Mouse (Mus musculus): Measurements from ENCODE around the gene Arhgap27.
"Not testable (repeated sequence)": the region's sequence is repeated elsewhere in the genome, so short reads cannot be mapped to it uniquely, and the experiment has no call there.

The Arhgap27 gene

GRCm38 (mm10) chr11:103335561-103335960, 27.9 kb downstream of the Arhgap27 start:
- no peak for DNase-seq (ENCODE audit: extremely low read depth, insufficient read length, low spot score)

GRCm38 (mm10) chr11:103334925-103335324, 28.6 kb downstream of the Arhgap27 start:
- DNase-seq (ENCODE audit: extremely low read depth, insufficient read length, low spot score), result no peak

DNA sequence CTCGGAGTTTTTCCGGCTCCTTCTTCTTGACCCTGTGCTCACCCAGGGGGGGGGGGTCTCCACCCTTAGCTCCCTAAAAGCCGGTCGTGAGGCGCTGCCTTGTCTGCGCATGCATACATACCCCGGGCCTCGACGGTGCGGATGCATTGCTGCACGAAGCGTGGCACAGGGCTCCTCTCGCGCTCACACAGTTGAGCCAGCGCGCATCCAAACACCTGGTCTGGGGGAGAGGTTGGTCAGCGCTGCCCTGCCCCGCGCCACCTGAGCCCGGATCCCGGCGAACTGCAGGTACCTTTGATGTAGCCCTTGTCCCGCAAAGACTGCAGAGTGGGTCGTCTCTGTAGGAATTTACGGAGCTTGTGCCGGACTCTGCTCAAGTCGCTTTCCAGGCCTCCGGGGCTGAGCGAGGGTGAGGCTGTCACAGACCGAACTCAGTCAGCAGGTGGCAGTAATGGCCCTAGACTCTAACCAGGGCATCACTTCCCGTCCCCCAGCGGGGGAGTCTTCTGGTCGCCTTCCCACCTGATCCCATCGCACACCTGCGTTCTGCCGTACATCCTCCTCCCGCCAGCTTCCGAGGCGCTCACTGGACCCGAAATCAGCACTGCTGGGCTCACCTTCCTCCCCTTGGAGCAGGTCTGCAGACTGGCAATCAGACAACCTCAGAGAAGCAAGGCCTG, 29.6 kb downstream of the Arhgap27 start:
- DNase-seq (ENCODE audit: extremely low read depth, insufficient read length, low spot score), result peak; percentile 52

DNA sequence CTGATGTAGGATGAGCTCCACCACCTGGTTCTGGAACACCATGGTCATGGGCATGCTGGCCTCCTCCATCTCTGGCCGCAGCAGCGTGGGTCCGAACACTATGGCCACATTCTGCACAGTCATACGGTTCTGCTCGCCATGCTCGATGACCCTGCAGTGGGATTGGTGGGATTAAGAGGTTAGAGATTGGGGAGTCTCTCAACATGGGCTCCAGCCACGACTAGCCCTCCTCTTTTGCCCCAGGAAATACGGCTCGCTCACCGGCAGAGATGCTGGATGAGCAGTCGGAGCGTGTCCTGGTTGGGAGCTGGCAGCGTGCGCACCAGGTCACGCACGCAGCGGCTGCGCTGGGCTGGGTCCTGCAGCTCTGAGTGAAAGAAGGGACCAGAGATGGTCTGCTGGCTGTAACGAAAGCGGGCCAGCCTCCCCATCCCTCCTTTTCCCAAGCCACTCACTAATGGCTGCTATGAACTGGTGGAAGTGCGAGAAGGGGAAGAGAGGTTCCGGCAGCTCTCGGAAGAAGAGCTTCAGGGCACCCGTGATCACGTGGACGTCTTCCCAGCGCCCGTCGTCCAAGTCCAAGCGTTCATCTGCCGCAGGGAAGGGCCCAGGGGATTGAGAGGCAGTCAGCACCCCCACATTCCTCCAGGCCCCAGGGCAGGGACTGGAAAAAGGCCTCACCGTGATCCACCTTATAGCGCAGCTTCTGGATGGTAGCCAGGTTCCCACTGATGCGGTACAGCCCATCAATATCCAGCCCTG, 30.4 kb downstream of the Arhgap27 start:
- DNase-seq (ENCODE audit: extremely low read depth, insufficient read length, low spot score), result no peak

DNA sequence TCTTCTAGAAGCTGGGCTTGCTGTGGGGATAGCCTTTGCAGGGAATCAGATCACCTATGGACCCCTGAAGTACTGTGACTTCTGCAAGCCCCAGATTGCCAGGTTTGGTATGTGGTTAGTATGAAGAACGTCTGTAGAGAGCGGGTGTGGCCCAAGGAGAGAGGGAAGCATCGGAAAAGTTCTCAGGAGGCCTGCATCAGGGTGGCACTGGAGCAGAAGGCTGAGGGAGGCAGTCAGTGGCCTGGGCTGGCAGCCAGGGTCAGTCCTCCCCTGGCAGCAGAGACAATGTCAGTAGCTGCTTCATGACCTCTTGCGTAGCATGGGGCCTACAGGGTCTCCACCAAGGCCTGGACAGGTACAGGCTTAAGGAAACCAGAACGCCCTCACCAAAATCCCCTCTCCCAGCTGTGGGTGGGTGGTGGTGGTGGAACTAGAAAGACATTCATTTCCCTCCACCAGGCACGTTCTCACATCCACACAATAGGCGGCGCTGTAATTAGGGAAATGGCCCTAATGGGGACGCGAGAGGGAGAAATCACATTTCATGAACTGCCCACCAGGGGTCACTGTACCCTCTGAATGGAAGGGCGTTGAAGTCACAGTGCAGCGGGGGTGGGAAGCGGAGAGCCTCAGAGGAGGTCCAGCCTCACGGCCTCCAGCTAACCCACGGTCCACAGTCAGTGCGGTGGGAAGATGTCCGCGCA, 31.2 kb downstream of the Arhgap27 start:
- peak; percentile 56 for DNase-seq (ENCODE audit: extremely low read depth, insufficient read length, low spot score)

GRCm38 (mm10) chr11:103331502-103332185, 31.8 kb downstream of the Arhgap27 start:
- DNase-seq (ENCODE audit: extremely low read depth, insufficient read length, low spot score), result no peak

DNA sequence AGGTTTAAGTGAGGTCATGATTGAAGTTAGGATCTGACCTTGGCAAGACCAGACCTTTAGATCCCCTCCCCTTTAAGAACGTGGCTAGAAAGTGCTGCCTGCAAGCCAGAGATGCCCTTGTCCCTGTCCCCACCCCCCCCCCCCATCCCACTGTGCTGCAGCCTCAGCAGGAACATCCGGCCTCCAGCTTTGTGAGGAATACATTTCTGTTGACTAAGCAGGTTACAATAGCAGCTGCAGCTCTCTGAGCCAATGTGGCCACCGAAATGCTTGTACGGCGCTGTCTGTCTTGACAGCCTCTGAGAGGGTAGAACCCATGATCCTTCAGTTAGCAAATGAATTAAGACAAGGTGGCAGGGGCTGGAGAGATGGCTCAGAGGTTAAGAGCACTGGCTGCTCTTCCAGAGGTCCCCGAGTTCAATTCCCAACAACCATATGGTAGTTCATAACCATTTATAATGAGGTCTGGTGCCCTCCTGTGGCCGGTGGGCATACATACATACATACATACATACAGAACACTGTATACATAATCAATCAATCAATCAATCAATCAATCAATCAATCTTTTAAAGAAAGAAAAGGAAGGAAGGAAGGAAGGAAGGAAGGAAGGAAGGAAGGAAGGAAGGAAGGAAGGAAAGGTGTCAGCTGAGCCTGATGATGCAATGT, 32.7 kb downstream of the Arhgap27 start:
- DNase-seq (ENCODE audit: extremely low read depth, insufficient read length, low spot score), result no peak

- no peak for DNase-seq (ENCODE audit: extremely low read depth, insufficient read length, low spot score)
These were observed 36.5 kb downstream of the Arhgap27 start for GRCm38 (mm10) chr11:103326950-103327349.

- DNase-seq (ENCODE audit: extremely low read depth, insufficient read length, low spot score), result peak; percentile 42
These were observed 38.3 kb downstream of the Arhgap27 start for GRCm38 (mm10) chr11:103325172-103325571.

DNA sequence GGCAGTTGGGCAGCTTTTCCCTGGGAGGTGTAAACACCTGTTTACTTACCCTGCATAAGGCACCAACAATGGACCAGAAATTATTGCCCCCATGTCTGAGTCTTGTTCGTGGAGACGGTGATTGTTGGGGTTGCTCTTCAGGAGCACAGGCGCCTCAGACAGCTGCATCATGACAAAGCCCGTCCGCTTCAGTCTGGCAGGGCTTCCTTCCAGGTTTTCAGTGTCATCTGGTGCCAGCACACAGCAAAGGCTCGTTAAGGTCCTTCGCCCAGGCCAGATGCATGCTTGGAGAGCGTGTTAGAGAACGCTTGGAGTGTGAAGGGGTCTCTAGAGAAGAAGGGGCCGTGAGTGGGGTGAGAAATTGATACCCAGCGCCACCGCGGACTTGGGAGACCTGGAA, 38.8 kb downstream of the Arhgap27 start:
- no peak for DNase-seq (ENCODE audit: extremely low read depth, insufficient read length, low spot score)

DNA sequence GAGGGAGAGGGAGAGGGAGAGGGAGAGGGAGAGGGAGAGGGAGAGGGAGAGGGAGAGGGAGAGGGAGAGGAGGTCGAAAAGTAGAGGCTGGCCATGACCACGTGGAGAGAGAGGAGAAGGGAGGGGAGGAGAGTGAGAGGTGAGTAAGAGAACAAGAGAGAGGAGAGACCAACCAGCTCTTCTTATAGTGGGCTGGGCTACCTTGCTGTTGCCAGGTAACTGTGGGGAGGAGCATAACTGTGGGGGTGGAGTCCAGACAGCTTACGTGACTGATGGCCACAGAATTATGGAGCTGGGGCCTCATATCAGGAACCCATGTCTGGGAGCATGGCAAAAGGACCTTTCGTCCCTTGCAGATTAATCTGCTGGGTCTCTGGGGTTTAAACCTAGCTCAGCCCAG, 40.7 kb downstream of the Arhgap27 start:
- not testable (repeated sequence) for DNase-seq (ENCODE audit: extremely low read depth, insufficient read length, low spot score)

DNA sequence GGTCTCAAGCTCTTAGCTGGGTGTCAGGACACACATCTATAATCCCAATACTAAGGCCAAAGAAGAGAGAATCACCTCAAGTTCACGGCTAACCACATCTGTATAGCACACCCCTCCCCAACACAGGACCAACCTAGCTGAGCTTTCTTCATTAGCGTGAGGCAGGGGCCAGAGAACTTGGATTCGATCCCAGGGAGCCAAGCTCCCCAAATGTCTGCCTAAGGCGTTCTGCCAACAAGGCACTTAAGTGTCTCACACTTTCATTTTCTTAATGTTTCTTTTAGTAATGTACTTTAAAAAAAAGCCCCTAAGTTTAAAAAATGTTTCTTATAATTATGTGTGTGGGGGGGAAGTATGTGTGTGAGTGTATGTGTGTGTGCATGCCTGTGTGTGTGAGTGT, 42.8 kb downstream of the Arhgap27 start:
- DNase-seq (ENCODE audit: extremely low read depth, insufficient read length, low spot score), result no peak

DNA sequence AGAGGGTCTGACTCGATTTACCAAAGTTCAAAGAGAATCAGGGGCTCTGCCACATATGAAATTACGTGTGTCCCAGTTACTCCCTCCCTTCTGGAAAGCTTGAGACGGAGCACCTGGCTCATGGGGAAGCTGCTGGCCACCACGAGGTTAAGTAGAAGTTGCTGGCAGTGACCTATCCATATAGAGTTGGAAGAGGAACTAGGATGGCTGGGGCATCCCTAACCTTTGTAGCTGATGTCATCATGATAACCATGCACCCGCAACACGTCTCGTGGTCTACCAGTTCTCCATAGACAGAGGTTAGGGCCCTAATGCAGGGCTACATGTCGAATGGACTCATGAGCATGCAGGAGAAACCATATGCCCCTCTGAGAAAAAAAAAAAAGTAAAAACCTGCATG, 43.3 kb downstream of the Arhgap27 start:
- no peak for DNase-seq (ENCODE audit: extremely low read depth, insufficient read length, low spot score)

- DNase-seq (ENCODE audit: extremely low read depth, insufficient read length, low spot score), result no peak
These were observed 45.5 kb downstream of the Arhgap27 start for GRCm38 (mm10) chr11:103318042-103318441.

DNA sequence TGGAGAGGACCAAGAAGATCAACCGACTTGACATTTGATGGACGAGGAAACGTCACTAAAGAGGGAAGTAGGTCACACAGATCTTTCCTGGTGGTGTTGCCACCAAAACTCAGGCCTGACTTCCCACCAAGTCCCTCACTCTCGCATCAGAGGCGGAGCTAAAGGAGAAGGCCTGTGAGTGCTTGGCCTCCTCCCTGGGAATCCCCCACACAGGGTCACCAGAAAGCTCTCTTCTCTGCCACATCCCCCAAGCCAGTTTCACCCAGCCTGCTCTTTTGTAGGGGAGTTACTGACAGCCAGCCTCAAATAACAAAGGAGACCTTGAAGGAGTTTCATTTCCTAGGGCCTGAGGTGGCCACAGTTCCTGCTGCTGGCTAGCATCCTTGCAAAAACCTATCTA, 48.1 kb downstream of the Arhgap27 start:
- no peak for DNase-seq (ENCODE audit: extremely low read depth, insufficient read length, low spot score)

GRCm38 (mm10) chr11:103314736-103315374, 48.6 kb downstream of the Arhgap27 start:
- DNase-seq (ENCODE audit: extremely low read depth, insufficient read length, low spot score), result no peak

DNA sequence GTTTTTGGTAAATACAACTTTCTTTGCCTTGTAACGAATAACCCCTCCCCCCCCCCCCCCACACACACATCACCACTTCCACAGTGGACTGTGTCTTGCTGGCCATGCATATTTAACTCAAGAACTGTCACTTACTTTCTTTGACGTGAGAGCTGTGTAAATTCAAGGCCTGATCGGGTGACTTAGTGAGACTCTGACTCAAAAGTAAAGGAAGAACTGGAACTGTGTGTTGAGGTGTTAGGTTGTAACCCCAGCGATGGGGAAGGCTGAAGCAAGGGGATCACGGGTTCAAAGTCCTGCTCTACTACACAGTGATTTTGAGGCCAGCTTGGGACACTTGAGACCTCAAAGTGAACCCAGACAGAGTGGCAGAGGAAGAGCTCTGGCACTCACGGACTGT, 50.0 kb downstream of the Arhgap27 start:
- DNase-seq (ENCODE audit: extremely low read depth, insufficient read length, low spot score), result no peak

DNA sequence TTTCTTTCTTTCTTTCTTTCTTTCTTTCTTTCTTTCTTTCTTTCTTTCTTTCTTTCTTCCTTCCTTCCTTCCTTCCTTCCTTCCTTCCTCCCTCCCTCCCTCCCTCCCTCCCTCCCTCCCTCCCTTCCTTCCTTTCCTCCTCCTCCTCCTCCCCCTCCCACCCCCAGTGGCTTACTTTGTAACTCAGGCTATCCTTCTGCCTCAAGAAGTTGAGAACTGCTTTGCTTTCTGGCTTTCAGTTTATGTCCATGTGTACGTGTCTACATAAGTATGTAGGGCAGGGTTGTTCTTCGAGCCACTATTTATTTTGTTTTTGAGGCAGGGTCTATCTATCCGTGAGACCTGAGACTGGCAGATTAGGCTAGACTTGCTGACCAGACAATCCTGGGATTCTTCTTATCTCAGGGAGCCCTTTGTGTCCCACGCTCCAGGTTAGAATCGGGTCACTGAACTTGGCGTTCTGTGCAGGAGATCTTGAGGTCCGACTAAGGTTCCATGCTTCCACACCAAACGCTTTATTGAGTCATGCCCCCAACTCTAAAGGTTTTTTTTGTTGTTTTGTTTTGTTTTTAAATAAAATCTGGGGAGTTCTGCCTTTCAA, 50.7 kb downstream of the Arhgap27 start:
- DNase-seq (ENCODE audit: extremely low read depth, insufficient read length, low spot score), result peak; percentile 48

DNA sequence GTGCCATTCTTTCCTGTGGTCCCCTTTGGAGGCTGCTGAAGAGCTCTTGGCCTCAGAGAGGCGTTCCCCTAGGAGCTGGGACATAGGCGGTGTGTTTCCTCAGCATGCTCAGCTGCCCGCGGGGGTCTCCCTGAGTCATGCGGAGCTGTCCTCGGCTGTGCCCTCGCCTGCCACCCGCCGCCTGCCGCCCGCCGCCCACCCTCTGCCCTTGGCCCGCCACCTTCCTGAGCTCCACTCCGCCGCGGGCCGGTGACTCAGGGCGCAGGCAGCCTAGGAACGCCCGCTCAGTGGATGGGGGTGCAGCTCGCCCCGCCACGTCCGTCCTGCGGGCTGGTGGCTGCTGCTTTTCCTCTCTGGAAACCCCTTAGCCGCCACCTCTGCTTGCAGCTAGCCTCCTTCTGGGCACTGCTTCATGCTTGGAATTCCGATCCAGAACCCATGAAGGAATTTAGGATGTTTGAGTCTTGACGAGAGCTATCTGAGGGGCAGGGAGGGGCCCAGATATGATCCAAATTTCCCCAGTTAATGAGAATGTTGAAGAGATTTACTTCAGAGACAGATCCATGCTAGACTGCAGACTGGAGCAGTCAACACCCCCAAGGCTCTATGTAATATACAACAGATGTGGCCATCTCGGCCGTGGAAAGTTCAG, 51.4 kb downstream of the Arhgap27 start:
- peak; percentile 95 for DNase-seq (ENCODE audit: extremely low read depth, insufficient read length, low spot score)

Measured in 3134 (cell line).